Mouse (Mus musculus): Measurements from ENCODE around the gene Nprl3. TPM values are rescaled to one million over a fixed set of nuclear protein-coding genes. Genes with fewer than 3 reads are reported as not detected.

Gene Nprl3
- polyA plus RNA-seq, 1 experiment from 2014 or later = 48.4 TPM

GRCm38 (mm10) chr11:32196727-32197126 is 70.8 kb downstream of the Nprl3 start:
- WGBS = 77% methylated on average over 6 of the region's 6 CpGs
- no peak for ATAC-seq (replicated peaks)
- no peak overlapping the region for H3K4me3 ChIP-seq
- no peaks in the 10 kb centered on the region for H3K4me1 ChIP-seq
- H3K27me3 ChIP-seq (replicated peaks) = no peaks in the 10 kb centered on the region
- H3K4me2 ChIP-seq = no peak overlapping the region
- no peaks in the 10 kb centered on the region for H3K36me3 ChIP-seq (replicated peaks)
- H3K27ac ChIP-seq = no peak overlapping the region
- no peak overlapping the region for H3K9ac ChIP-seq
- no peaks in the 10 kb centered on the region for H3K9me3 ChIP-seq

DNA sequence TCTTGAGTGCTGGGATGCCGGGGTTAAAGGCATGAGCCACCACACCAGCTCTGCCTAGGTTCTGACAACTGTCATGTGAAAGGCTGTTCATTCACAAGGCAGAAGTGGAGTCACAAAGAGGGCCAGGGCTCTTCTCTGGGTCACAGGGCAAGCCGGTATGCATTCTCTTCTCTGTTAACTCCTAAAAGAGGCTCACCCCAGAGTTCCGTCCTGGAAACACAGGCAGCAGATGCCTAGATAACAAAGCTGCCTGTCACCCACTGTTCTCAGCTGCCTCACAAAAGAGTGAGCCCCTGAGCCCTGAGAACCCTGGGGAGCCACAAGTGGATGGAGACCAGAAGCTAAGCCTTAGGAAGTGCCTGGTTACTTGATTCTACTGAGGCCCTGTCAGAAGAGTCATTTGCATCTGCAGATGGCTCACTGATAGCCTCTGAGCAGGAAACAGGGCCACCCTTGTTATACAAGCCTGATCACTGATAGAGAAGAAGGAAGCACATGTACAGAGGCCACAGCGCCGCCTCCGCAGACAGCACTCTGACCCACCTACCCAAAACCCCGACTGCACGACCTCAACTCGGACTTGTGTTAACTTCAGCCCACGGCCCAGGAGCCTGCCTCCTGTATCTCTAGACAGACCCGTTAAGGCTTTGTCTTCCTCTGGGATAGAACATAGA is 71.5 kb downstream of the Nprl3 start:
- Histone ChIP-seq H3K9ac (no peak overlapping the region), H3K36me3 (replicated peaks) (no peaks in the 10 kb centered on the region), H3K4me2 (no peak overlapping the region), H3K27me3 (replicated peaks) (no peaks in the 10 kb centered on the region), H3K9me3 (no peaks in the 10 kb centered on the region), H3K4me3 (no peak overlapping the region), H3K27ac (no peak overlapping the region), H3K4me1 (no peaks in the 10 kb centered on the region)
- ATAC-seq (replicated peaks) = no peak
- WGBS = 28% methylated on average over 11 of the region's 11 CpGs

DNA sequence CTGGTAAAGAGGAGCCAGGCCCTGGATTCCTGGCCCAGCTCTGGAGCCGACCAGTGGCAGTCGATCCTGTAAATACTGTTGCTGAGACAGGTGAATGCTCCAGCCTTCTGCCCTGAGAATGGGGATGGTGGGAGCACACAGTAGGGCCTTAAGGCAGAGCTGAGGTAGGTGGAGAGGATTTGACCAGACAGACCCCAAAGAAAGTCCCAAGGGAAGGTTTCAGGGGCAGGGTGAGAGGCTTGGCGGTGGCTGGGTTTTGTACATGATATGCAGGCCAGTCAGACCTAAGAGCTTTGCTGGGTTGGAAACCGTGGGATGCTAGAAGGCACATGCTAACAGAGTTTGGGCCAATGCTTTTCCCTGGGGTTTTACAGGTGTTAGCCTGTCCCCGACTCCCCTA is 72.9 kb downstream of the Nprl3 start:
- Histone ChIP-seq H3K4me3 (no peak overlapping the region), H3K4me2 (no peak overlapping the region), H3K27me3 (replicated peaks) (no peaks in the 10 kb centered on the region), H3K4me1 (no peaks in the 10 kb centered on the region), H3K36me3 (replicated peaks) (no peaks in the 10 kb centered on the region), H3K27ac (no peak overlapping the region), H3K9ac (no peak overlapping the region), H3K9me3 (no peaks in the 10 kb centered on the region)
- ATAC-seq (replicated peaks) = no peak
- WGBS = 83% methylated on average over 5 of the region's 5 CpGs

DNA sequence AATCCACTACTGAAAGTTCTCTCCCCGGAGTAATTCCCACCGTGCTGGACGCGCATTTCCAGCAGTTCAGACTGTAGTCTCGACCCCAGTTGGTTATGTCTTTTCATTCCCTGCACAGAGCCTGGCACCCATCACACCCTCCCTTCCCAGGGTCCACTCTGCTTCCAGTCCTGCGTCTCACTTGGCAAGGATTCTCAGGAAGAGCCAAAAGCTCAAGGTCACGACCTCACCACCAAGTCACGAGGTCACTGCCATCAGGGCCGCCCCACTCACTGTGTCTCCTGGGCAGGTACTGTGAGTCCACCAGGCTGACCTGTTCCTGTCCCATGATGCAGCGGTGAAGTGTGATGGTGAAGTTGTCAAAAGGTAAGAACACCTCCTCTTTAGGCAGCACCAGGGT is 73.4 kb downstream of the Nprl3 start:
- WGBS = 85% methylated on average over 10 of the region's 10 CpGs

GRCm38 (mm10) chr11:32193156-32193555 is 74.4 kb downstream of the Nprl3 start:
- no peak for ATAC-seq (replicated peaks)
- Histone ChIP-seq H3K4me3 (no peak overlapping the region), H3K4me2 (no peak overlapping the region), H3K36me3 (replicated peaks) (no peaks in the 10 kb centered on the region), H3K27ac (no peak overlapping the region), H3K9ac (no peak overlapping the region), H3K27me3 (replicated peaks) (no peaks in the 10 kb centered on the region), H3K4me1 (no peaks in the 10 kb centered on the region), H3K9me3 (no peaks in the 10 kb centered on the region)
- 96% methylated on average over 10 of the region's 10 CpGs for WGBS

More for the DNA sequence above, 73.4 kb downstream of the Nprl3 start:
- H3K27ac ChIP-seq = no peak overlapping the region
- no peaks in the 10 kb centered on the region for H3K36me3 ChIP-seq (replicated peaks)
- no peak overlapping the region for H3K4me3 ChIP-seq
- H3K9ac ChIP-seq = no peak overlapping the region
- H3K9me3 ChIP-seq = no peaks in the 10 kb centered on the region
- H3K4me2 ChIP-seq = no peak overlapping the region
- H3K27me3 ChIP-seq (replicated peaks) = no peaks in the 10 kb centered on the region
- no peak for ATAC-seq (replicated peaks)
- H3K4me1 ChIP-seq = no peaks in the 10 kb centered on the region

- H3K4me3 ChIP-seq = no peak overlapping the region
- no peaks in the 10 kb centered on the region for H3K9me3 ChIP-seq
- H3K27me3 ChIP-seq (replicated peaks) = no peaks in the 10 kb centered on the region
- no peaks in the 10 kb centered on the region for H3K4me1 ChIP-seq
- no peaks in the 10 kb centered on the region for H3K36me3 ChIP-seq (replicated peaks)
- H3K9ac ChIP-seq = no peak overlapping the region
- ATAC-seq (replicated peaks) = no peak
- no peak overlapping the region for H3K4me2 ChIP-seq
- no peak overlapping the region for H3K27ac ChIP-seq
- WGBS = 78% methylated on average over 13 of the region's 13 CpGs
Observed at GRCm38 (mm10) chr11:32190603-32191110, 76.8 kb downstream of the Nprl3 start.

- Histone ChIP-seq H3K4me3 (no peak overlapping the region), H3K9ac (no peak overlapping the region), H3K36me3 (replicated peaks) (no peaks in the 10 kb centered on the region), H3K4me1 (no peaks in the 10 kb centered on the region), H3K27me3 (replicated peaks) (no peaks in the 10 kb centered on the region), H3K27ac (no peak overlapping the region), H3K9me3 (no peaks in the 10 kb centered on the region), H3K4me2 (no peak overlapping the region)
- no peak for ATAC-seq (replicated peaks)
- WGBS = 69% methylated on average over 9 of the region's 9 CpGs
Observed at GRCm38 (mm10) chr11:32190119-32190518, 77.4 kb downstream of the Nprl3 start.

DNA sequence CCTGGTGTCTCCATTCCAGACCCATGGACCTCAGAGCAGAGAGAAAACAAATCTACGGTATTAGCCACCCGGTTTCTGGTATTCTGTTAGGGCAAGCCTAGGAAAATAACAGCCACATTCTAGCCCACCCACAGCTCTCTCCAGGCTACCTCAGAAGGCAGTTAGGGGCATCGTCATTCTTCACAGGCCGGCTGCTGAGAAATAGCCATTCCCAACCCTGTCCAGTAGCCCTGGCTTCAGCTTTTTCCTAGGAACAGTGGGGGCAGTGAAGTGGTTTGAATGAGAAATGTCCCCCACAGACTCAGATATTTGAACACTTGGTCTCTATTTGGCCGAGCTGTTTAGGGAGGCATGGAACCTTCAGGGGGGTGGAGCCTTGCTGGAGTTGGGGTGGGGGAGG is 78.1 kb downstream of the Nprl3 start:
- H3K4me3 ChIP-seq = no peak overlapping the region
- ATAC-seq (replicated peaks) = no peak
- H3K4me2 ChIP-seq = no peak overlapping the region
- H3K27ac ChIP-seq = no peak overlapping the region
- no peaks in the 10 kb centered on the region for H3K36me3 ChIP-seq (replicated peaks)
- no peaks in the 10 kb centered on the region for H3K27me3 ChIP-seq (replicated peaks)
- H3K9me3 ChIP-seq = no peaks in the 10 kb centered on the region
- WGBS = 68% methylated on average over 5 of the region's 5 CpGs
- no peaks in the 10 kb centered on the region for H3K4me1 ChIP-seq
- no peak overlapping the region for H3K9ac ChIP-seq

DNA sequence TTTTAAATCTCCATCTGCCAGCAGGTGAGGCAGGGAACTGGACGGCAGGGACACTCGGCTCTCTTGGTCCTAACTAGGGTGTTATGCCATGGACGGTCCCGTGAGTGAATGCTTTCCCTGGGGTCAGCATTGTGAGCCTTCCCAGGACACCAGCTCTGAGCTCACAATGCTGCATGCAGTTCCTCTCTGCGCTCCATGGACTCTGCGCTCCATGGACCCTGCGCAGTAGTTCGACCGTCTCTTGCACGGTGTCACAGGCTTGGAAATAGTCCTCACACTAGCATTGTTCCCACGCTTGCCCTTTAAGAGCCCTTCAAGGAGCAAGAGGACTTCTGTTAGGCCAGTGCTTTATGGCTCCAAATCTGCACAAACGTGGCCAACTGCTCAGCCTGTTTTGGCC is 78.6 kb downstream of the Nprl3 start:
- H3K4me2 ChIP-seq = no peak overlapping the region
- no peak overlapping the region for H3K4me3 ChIP-seq
- H3K9me3 ChIP-seq = no peaks in the 10 kb centered on the region
- H3K27me3 ChIP-seq (replicated peaks) = no peaks in the 10 kb centered on the region
- no peak overlapping the region for H3K27ac ChIP-seq
- no peak for ATAC-seq (replicated peaks)
- H3K36me3 ChIP-seq (replicated peaks) = no peaks in the 10 kb centered on the region
- 77% methylated on average over 12 of the region's 12 CpGs for WGBS
- no peak overlapping the region for H3K9ac ChIP-seq
- H3K4me1 ChIP-seq = no peaks in the 10 kb centered on the region

GRCm38 (mm10) chr11:32187256-32187655 is 80.3 kb downstream of the Nprl3 start:
- Histone ChIP-seq H3K27me3 (replicated peaks) (no peaks in the 10 kb centered on the region), H3K9ac (no peak overlapping the region), H3K9me3 (no peaks in the 10 kb centered on the region), H3K4me3 (no peak overlapping the region), H3K4me1 (no peaks in the 10 kb centered on the region), H3K27ac (no peak overlapping the region), H3K36me3 (replicated peaks) (no peaks in the 10 kb centered on the region), H3K4me2 (no peak overlapping the region)
- 94% methylated on average over 4 of the region's 4 CpGs for WGBS
- ATAC-seq (replicated peaks) = no peak

DNA sequence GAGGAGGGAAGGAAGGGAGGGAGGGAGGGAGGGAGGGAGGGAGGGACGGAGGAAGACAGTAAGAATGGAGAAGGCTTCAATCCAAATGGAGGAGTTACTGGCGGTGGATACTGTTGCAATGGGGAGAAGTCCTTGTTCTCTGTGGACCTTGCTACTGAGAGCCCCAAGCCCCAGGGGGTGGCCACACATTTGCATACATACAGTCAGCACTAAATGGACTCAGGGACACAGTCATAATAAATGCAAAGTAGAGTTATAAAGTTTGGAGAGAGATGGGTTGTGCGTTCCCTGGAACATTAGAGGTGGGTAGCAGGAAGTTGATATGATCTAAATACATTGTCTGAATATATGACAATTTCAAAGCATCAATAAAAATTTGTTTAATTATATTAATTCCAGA is 81.5 kb downstream of the Nprl3 start:
- WGBS = 84% methylated on average over 3 of the region's 3 CpGs
- H3K4me2 ChIP-seq = no peak overlapping the region
- H3K9me3 ChIP-seq = no peaks in the 10 kb centered on the region
- no peaks in the 10 kb centered on the region for H3K36me3 ChIP-seq (replicated peaks)
- H3K4me1 ChIP-seq = no peaks in the 10 kb centered on the region
- H3K27ac ChIP-seq = no peak overlapping the region
- no peak for ATAC-seq (replicated peaks)
- no peak overlapping the region for H3K9ac ChIP-seq
- H3K4me3 ChIP-seq = no peak overlapping the region
- H3K27me3 ChIP-seq (replicated peaks) = no peaks in the 10 kb centered on the region

GRCm38 (mm10) chr11:32184469-32184868 is 83.0 kb downstream of the Nprl3 start:
- Histone ChIP-seq H3K36me3 (replicated peaks) (no peaks in the 10 kb centered on the region), H3K9me3 (no peaks in the 10 kb centered on the region), H3K4me1 (no peaks in the 10 kb centered on the region), H3K4me2 (no peak overlapping the region), H3K4me3 (no peak overlapping the region), H3K27ac (no peak overlapping the region), H3K9ac (no peak overlapping the region), H3K27me3 (replicated peaks) (no peaks in the 10 kb centered on the region)
- ATAC-seq (replicated peaks) = no peak
- 88% methylated on average over 8 of the region's 8 CpGs for WGBS

All from midbrain, embryonic 15.5 days (tissue).